Mouse (Mus musculus): ENCODE data around the gene Unc79. TPM values are rescaled to one million over a fixed set of nuclear protein-coding genes. Genes with fewer than 3 reads are reported as not detected.

Unc79 gene
- polyA plus RNA-seq, 1 experiment = not detected

DNA sequence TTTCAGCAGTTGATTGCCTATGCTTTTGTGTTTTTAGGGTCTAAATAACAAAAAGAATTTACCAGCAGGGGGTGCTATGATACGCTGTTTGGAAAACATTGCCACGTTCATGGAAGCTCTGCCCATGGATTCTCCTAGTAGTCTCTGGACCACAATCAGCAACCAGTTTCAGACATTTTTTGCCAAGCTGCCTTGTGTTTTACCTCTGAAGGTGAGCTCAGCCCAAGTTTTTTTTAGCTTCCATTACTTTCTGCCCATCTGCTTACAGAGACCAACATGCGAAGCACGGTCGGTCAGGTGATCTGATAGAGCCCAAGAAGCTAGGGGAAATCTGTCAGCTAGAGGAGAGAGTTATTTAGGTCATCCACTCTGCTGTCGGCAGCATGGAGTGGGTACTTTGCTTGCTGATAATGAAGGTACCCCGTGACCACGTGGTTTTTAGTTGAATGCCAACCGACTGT, 193.9 kb downstream of the Unc79 start:
- TF ChIP-seq GATA1 (IDR thresholded peaks at IDR 0.05; ENCODE audit: low read length) = no peak

DNA sequence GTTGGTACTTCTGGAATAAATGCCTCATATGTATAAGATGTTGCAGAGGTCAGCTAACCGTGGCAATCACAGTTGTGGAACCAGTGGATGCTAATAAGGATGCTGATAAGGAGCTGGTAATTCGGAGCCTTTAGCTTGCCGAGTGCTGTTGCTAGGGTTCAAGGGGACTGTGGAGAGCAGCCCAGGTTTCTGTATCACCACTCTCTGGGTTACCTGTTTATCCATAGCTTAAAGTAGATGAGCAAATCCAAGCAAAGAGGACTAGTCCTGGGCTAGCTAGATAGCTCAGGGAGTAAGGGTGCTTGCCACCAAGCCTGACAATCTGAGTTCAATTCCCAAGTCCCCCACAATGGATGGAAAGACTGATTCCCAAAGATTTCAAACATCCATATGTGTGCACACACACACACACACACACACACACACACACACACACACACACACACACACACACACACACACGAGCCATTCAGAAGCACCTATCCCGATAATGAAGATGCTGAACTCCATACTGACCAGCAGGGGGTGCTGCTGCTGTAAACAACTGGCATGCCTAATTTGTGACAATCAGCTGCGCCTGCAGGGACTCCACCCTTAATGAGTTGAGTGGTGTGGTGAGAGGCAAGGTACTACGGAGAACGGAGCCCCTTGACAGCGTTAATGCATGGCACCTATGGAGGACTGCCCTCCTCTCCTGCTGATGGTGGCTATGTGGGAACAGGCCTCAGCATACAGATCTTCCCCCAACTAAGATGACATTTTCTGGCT, 195.3 kb downstream of the Unc79 start:
- no peak for TF ChIP-seq GATA1 (IDR thresholded peaks at IDR 0.05; ENCODE audit: low read length)

DNA sequence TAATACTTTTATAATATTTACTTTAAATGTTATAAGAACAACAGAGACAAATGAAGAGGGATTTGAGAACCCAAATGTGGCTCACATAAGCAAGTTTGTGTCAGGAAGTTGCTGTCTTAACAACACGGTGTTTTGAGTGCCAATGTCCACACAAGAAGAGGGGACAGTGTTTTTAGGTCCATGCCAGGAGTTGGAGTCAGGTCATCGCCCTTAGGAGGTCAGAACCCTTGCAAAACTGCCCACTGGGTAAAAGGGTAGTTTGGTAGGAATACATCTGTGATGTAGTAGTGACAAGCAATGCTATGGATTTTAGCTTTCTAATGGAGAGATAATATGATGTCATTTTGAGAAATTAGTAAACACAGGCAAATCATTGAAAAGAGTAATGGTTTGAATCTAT, 201.6 kb downstream of the Unc79 start:
- TF ChIP-seq GATA1 (IDR thresholded peaks at IDR 0.05; ENCODE audit: low read length) = no peak

DNA sequence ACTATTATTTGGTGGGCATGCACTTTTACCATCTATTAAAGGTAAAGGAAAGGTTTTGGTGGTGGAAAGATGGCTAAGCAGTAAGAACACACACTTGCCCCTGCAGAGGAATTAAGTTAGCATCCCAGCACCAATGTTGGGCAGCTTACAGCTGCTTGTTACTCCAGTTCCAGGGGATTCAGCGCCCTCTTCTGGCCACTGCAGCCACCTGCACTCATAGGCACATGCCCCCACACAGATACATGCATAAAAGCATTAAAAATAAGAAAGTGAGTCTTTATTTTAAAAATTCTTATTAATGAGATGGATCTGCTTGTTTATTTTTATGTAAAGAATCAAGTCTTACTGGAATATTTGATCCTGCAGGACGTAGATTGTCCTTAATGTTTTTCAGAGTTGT, 206.3 kb downstream of the Unc79 start:
- no peak for TF ChIP-seq GATA1 (IDR thresholded peaks at IDR 0.05; ENCODE audit: low read length)

DNA sequence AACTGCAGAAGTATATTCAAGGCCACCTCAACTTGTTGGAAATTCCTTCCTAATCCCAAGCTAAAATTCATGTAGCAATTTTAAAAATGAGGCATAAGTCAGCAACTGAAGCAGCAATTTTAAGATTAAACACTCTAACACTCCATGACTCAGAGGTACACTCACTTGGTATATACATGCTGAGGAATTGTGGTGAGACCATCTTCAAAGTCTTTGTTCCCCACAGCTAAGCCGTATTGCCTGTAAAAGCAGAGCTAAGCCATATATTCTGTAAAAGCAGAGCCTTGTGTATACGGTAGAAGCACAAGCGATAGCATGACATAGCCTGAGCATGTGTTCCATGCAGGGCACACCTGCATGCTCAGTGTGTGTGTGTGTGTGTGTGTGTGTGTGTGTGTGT, 206.7 kb downstream of the Unc79 start:
- TF ChIP-seq GATA1 (IDR thresholded peaks at IDR 0.05; ENCODE audit: low read length) = no peak

DNA sequence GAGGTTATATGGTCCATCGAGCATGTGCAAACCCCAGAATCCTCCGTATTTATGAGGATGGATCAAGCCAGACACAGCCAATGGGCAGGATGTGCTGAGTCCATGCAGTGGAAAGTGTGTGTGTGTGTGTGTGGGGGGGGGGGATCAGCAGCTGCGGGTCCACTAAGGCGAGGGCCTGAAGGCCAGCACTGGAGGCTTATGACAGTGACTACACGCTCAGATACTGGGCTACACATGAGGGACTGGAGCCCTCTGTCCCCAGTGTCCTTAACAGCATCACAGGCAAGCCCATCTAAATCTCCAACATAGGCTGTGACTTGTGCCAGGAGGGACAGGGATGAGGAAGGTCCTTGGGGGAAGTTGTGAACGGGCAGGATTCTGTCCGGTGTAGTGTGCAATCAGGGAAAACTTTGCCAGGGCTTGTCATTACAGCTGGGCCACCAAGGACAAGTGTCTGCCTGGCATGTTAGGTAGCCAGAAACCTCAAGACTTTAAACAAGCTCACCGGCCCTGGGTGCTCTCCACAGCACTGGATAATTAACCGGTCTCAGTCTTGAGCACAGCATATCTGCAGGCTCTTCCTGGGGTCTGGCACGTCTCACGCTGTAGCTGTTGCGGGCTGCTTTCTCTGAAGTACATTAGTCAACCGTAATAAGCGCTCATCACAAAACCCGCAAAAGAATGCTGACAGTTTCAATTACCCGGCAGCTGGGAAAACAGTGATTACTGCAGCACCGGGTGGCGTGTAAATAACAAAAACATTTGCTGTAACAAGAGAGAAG, 208.7 kb downstream of the Unc79 start:
- no peak for TF ChIP-seq GATA1 (IDR thresholded peaks at IDR 0.05; ENCODE audit: low read length)

DNA sequence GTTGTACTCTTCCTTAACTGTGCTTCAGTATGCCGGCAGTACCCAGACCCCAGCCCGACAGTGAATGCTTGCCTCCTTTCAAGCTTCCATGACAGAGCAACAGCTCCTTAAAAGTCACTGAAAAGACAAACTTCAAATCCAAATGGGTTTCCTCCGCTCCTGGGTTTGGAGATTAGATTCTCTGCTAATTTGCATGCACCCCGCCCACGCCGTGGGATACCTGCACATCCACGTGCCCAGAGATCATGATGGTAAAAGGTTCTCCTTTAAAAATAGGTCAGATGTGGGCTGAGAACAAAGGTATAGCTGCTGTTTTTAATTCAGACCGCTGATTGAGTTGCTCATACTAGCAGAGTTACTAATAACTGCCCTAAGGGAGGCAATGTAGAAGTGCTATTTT, 210.4 kb downstream of the Unc79 start:
- no peak for TF ChIP-seq GATA1 (IDR thresholded peaks at IDR 0.05; ENCODE audit: low read length)

DNA sequence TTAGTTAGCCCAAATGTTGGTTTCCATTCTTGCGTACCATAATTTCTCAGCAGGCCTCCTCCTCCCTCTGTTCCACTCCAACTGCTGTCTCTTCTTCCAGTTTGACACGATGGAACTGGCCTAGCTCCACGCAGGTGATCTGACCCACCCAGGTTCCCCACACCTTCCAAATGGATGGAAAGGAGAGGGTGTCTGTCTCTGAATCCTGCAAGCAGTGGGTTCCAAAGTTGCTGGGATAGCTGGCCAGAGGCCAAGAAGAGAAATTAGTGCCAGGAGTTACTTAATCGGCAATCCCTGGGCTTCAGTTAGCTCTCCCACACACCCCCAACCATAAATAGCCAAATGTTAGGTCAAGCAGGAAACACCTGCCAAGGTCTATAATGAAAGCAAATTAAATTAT, 212.1 kb downstream of the Unc79 start:
- no peak for TF ChIP-seq GATA1 (IDR thresholded peaks at IDR 0.05; ENCODE audit: low read length)

DNA sequence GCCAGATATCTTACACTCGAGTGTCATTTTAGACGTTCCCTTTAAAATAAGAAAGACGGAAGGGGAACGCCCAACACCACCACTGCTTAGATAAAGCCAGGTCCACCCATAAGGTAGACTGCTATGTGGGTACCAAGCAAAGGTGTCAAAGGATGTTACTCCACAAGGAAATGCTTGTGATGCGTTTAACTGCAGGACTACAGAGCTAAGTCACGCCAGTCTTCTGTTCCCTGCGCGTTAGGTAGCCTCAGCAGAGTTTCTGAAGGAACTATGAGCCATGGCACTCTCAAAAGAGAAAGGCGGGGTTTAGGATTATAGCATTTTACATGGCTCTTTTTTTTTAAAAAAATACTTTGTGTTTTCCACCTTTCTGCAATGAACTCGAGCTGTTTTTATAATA, 214.9 kb downstream of the Unc79 start:
- no peak for TF ChIP-seq GATA1 (IDR thresholded peaks at IDR 0.05; ENCODE audit: low read length)

DNA sequence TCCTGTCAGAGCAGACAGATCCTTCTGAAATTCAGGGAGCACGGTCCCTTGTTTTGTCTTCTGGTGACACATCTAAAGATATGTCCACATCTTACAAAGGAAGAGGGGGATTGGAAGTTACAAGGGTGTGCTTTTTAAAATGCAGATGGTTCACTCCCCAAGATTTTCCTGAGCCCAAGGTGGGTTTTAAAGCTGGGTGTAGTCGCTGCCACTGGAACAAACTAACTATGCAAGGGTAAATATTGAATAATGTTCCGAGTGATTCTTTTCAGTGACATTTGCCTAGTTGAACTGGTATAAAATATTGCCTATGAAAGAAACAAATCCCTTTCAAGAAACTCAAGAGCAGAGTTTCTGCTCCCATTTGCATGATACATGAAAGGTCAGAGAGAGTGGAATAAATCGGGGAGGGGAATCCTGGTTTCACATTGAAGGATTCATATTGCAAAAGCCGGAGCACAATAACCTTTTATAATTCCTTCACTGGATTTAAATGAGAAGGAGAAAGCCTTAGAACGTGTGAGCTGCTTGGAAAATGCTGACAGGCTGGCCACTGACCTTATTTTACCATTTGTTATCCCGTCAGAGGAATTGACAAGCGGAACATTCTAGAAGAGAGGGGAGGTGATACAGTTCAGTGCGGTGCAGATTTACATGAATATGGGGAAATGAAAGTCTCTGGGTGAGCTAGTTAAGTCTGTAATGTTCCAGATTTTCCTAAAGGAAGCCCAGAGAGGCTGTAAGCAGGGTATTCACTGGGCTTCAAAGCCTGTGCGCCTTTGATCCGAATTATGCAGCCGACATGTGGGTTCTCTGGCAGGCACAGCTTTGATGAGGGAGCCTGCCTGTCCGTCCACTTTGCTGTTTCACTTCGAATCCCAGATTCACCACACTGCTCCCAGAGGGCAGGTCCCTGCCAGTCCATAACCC, 215.7 kb downstream of the Unc79 start:
- TF ChIP-seq GATA1 (IDR thresholded peaks at IDR 0.05; ENCODE audit: low read length) = no peak

DNA sequence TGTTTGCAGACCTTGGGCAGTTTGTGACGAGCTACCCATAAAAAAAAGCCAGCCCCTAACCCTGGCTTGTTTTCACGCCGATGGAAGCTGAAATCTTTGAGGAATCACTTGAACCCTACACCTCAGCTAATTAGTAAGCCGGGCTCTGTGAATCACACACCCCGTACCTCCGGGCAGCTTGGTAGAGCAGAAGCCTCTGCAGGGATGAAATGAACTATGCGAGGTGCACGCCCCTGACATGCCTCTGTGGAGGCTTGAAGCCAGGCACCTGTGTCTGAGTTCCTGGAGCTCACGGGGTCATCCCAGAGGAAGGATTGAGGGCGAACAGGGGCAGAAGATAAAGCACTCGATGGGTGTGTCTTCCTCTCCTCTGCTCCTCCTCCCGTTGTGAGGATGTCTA, 220.2 kb downstream of the Unc79 start:
- no peak for TF ChIP-seq GATA1 (IDR thresholded peaks at IDR 0.05; ENCODE audit: low read length)

DNA sequence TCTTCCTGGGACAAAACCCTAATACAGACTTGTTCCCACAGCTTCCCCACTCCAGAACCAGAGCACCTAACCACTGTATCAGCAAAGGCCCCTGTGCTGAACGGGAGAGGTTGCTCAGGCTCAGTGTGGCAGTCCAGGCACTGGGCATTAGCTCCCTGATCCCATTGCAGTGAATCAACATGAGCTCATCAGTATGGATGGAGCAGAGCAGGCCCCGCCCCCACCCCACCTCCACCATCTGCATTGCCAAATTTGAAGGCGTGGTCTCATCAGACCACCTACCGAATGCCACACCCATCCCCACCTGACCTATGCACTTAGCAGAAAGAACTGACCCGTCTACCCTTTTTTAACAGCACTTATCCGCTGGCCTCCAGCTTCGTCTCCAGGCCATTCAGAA, 234.4 kb downstream of the Unc79 start:
- TF ChIP-seq GATA1 (IDR thresholded peaks at IDR 0.05; ENCODE audit: low read length) = no peak

DNA sequence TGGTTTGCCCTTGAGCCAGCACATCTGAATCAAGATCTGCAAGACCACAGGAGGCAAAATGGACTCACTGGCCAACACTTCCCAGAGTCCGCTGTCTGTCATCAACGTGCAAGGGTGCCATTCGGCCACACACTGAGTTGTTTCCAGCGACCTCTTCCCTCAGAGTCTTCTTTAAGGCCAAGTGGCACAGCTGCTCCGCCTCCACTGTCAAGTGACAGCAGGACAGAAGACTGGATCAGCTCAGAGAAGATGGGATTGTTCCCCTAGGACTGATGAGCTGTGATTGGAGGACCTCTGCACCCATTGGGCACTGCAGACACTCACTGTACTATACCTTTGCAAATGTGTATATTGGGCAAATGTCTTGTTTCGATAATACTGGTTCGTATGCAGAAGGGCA, 238.4 kb downstream of the Unc79 start:
- no peak for TF ChIP-seq GATA1 (IDR thresholded peaks at IDR 0.05; ENCODE audit: low read length)

DNA sequence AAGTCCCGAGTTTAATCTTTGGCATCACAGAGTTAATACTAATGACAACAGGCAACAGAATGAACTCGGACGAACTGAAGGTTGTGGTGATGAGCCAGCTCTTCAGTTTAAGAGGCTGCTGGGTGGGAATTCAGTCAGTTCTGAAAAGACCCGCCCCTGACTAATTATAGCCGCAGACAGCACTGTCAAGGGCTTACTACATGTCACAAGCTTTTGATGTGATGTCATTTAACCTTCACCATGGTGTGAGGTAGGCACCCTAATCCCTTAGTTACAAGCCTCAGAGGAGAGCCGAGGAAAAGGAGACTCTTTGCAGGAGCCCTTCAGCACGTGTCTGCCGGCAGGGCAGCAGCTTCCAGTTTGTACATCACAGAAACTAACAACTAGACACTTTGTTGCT, 239.6 kb downstream of the Unc79 start:
- TF ChIP-seq GATA1 (IDR thresholded peaks at IDR 0.05; ENCODE audit: low read length) = no peak

DNA sequence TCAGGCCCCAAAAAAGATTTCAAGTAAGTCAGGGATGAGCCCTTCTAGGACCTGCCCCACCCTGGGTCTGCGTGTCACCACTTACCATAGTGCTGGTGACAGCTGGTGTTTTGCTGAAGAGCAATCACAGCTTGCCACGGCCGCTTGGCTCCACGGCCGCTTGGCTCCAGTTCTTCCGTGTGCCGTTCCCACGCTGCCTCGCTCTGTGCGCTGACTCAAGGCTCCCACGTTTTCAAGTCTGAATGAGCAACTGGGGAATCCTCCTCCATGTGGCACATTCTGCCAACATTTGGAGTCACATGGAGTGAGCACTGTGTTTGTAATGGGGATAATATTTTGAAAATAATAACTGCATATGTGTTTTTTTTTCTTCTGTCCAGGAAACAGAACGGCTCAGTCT, 241.1 kb downstream of the Unc79 start:
- TF ChIP-seq GATA1 (IDR thresholded peaks at IDR 0.05; ENCODE audit: low read length) = no peak

DNA sequence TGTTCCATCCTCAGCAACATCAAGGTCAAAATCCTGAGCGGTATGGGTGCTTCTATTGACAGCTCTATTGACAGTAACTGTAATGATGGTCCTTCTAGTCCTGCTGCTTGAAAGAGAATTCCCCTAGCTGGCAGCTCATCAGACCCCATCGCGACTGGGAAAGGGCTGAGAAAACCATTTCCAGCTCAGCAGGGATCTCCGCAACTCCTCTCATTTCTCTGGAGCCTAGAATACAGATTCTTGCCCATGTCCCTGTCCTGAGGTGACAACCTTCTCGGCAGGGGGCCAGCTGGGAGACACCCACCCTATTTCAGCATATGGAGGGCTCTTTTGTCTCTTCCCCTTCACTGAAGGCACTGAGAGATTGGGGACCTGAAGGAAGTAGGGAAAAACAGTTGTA, 244.3 kb downstream of the Unc79 start:
- no peak for TF ChIP-seq GATA1 (IDR thresholded peaks at IDR 0.05; ENCODE audit: low read length)

Data from G1E-ER4 (cell line).